In genomic region chr17:30472776-30473175, GRCm38 (mm10) we compare ENCODE assay signal across 16 mouse cellular contexts.
"Had no signal": no experiment of that assay in that cellular context is flagged by ENCODE, and none has a peak within 500 bp of the region (broad histone marks: within the 10 kb centered on the region; RNA-seq: fewer than 3 reads in every experiment).

No protein-coding gene starts in this region.

- H3K4me2 ChIP-seq: neural tube, embryonic 13.5 days; neural tube, embryonic 15.5 days; stomach, embryonic 15.5 days had no signal

- DNase-seq: retina, postnatal 1 day; right cerebral cortex, adult 18-20 months; right cerebral cortex, postnatal 14 days; right cerebral cortex, postnatal 25 days; right cerebral cortex, postnatal 4 days; spleen, adult 18-20 months; thymus, adult 18-20 months; thymus, adult 2 months; thymus, postnatal 14 days; thymus, postnatal 25 days; thymus, postnatal 36 days; thymus, postnatal 4 days had no signal

- H3K9me3 ChIP-seq: neural tube, embryonic 13.5 days; neural tube, embryonic 15.5 days; stomach, embryonic 15.5 days had no signal

- H3K27me3 ChIP-seq: neural tube, embryonic 13.5 days; neural tube, embryonic 15.5 days; stomach, embryonic 15.5 days had no signal

- H3K9ac ChIP-seq: neural tube, embryonic 13.5 days; neural tube, embryonic 15.5 days; stomach, embryonic 15.5 days had no signal

- H3K27ac ChIP-seq: neural tube, embryonic 13.5 days; neural tube, embryonic 15.5 days; stomach, embryonic 15.5 days; stomach, postnatal 0 days had no signal

- H3K4me3 ChIP-seq: neural tube, embryonic 13.5 days; neural tube, embryonic 15.5 days; stomach, embryonic 15.5 days had no signal

- H3K36me3 ChIP-seq: neural tube, embryonic 13.5 days; neural tube, embryonic 15.5 days; stomach, embryonic 15.5 days had no signal
